16 mouse cellular contexts compared by ENCODE assay signal in the genomic region with DNA sequence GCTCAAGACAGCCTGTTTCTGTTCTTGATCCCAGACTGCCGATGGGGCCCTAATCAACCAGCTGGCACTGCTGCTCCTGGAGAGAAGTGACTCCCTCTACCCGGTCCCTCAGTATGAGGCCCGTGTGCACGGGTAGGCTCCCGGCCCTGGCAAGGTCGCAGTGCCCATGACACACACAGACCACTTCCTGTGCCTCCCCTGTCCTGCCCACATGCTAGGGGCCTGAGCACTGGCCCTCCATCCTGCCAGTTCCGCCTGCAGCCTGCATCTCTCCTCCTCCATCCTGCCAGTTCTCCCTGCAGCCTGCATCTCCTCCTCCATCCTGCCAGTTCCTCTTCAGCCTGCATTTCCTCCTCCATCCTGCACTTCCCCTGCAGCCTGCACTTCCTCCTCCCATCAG. TPM values are rescaled to one million over a fixed set of nuclear protein-coding genes. Genes with fewer than 3 reads are reported as not detected.
"Had no signal": no experiment of that assay in that cellular context is flagged by ENCODE, and none has a peak within 500 bp of the region (broad histone marks: within the 10 kb centered on the region; RNA-seq: fewer than 3 reads in every experiment).

No protein-coding gene starts in this region.

- H3K4me3 ChIP-seq: limb, embryonic 12.5 days; midbrain, embryonic 12.5 days; neural tube, embryonic 13.5 days had no signal

- H3K9me3 ChIP-seq: limb, embryonic 12.5 days; midbrain, embryonic 12.5 days; neural tube, embryonic 13.5 days had no signal

- DNase-seq: kidney, adult 2 months; lung, adult 18-20 months; lung, postnatal 36 days; retina, postnatal 1 day; right cerebral cortex, postnatal 4 days; spleen, adult 18-20 months; thymus, adult 2 months; thymus, postnatal 36 days had no signal

- ATAC-seq: lung, postnatal 0 days; midbrain, embryonic 16.5 days had no signal

- H3K27me3 ChIP-seq: limb, embryonic 12.5 days; midbrain, embryonic 12.5 days; neural tube, embryonic 13.5 days had no signal

- H3K27ac ChIP-seq: limb, embryonic 12.5 days; liver, embryonic 14.5 days; midbrain, embryonic 12.5 days; neural tube, embryonic 13.5 days had no signal

RNA-seq across cellular contexts. Expression of a gene that starts 54.2 kb away (rescaled TPM):
- total RNA-seq: liver, adult 2 months; megakaryocyte-erythroid progenitor cell, adult 5-6 weeks had no signal
- polyA plus RNA-seq: kidney, adult 2 months; liver, adult 2 months; liver, embryonic 14.5 days had no signal
